ENCODE assay signal across 27 mouse cellular contexts in the genomic region with DNA sequence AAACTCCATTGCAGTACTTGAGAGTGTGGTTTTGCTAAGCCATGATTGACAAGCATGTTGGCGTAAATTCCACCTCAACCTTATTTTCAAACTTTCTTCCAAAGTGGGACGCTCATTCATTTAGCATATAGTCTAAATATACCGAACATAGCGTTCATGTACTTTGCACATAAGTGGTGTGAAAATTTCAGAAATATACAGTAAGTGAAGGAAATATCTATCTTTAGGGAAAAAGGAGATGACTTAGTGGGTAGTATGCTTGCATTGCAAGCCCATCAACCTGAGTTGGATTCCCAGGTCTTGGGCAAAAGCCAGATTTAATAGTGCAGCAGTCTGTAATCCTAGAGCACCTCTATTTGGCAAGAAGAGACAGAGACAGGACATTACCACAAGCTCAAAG.
"Had no signal": no experiment of that assay in that cellular context is flagged by ENCODE, and none has a peak within 500 bp of the region (broad histone marks: within the 10 kb centered on the region; RNA-seq: fewer than 3 reads in every experiment).

No protein-coding gene starts in this region.

- H3K4me2 ChIP-seq: heart, embryonic 11.5 days; heart, embryonic 13.5 days; heart, embryonic 15.5 days; hindbrain, embryonic 13.5 days; hindbrain, embryonic 15.5 days; limb, embryonic 12.5 days; liver, embryonic 11.5 days; liver, embryonic 13.5 days; liver, embryonic 15.5 days had no signal

- H3K9me3 ChIP-seq: heart, embryonic 13.5 days; heart, embryonic 15.5 days; hindbrain, embryonic 13.5 days; hindbrain, embryonic 15.5 days; limb, embryonic 10.5 days; limb, embryonic 12.5 days; liver, embryonic 13.5 days; liver, embryonic 15.5 days had no signal

- H3K4me3 ChIP-seq: heart, adult 2 months; heart, embryonic 13.5 days; heart, embryonic 15.5 days; hindbrain, embryonic 13.5 days; hindbrain, embryonic 15.5 days; layer of hippocampus, adult 2 months; limb, embryonic 10.5 days; limb, embryonic 12.5 days; liver, embryonic 13.5 days; liver, embryonic 15.5 days had no signal

- H3K9ac ChIP-seq: heart, embryonic 13.5 days; heart, embryonic 15.5 days; hindbrain, embryonic 13.5 days; hindbrain, embryonic 15.5 days; limb, embryonic 12.5 days; liver, embryonic 13.5 days; liver, embryonic 15.5 days; liver, postnatal 0 days had no signal

- H3K27me3 ChIP-seq: heart, embryonic 13.5 days; heart, embryonic 15.5 days; hindbrain, embryonic 13.5 days; hindbrain, embryonic 15.5 days; limb, embryonic 12.5 days; liver, embryonic 13.5 days; liver, embryonic 15.5 days had no signal

- H3K27ac ChIP-seq: heart, adult 2 months; heart, embryonic 13.5 days; heart, embryonic 15.5 days; hindbrain, embryonic 13.5 days; hindbrain, embryonic 15.5 days; hindbrain, postnatal 0 days; layer of hippocampus, adult 2 months; limb, embryonic 10.5 days; limb, embryonic 12.5 days; liver, embryonic 13.5 days; liver, embryonic 15.5 days had no signal

- DNase-seq: gastrocnemius, postnatal 14 days; gastrocnemius, postnatal 36 days; heart, adult 11 months; heart, adult 2 months; heart, postnatal 14 days; heart, postnatal 36 days; kidney, adult 11 months; kidney, adult 2 months; kidney, adult 9 months; kidney, postnatal 10 days; kidney, postnatal 25 days; kidney, postnatal 4 days; liver; liver, embryonic 13.5 days; liver, postnatal 0 days had no signal

- ATAC-seq: hindbrain, postnatal 0 days; intestine, embryonic 16.5 days; liver, postnatal 0 days had no signal

- H3K36me3 ChIP-seq: heart, embryonic 13.5 days; heart, embryonic 15.5 days; hindbrain, embryonic 13.5 days; hindbrain, embryonic 15.5 days; limb, embryonic 10.5 days; limb, embryonic 12.5 days; liver, embryonic 13.5 days; liver, embryonic 15.5 days had no signal

- H3K4me1 ChIP-seq: heart, embryonic 13.5 days; heart, embryonic 15.5 days; hindbrain, embryonic 13.5 days; hindbrain, embryonic 15.5 days; limb, embryonic 10.5 days; limb, embryonic 12.5 days; liver, embryonic 13.5 days; liver, embryonic 15.5 days had no signal
